Mouse (Mus musculus): ENCODE measurements at regions not wholly inside any gene's neighbourhood (a gene's known extent, or its start where the extent isn't known, plus 50 kb on each side); places are given as distances from the start of the nearest gene placed in this dataset.

GRCm38 (mm10) chr4:74796676-74797075 lies 481.4 kb downstream of the Dmac1 start:
- TF ChIP-seq MEF2A (IDR thresholded peaks at IDR 0.05; ENCODE audit: borderline replicate concordance, low read depth, low read length) (peak; percentile 36; the same call in 1 of the 2 replicates), POLR2AphosphoS2 (IDR thresholded peaks at IDR 0.05; ENCODE audit: low read depth, low read length) (no peak), CHD2 (IDR thresholded peaks at IDR 0.05; ENCODE audit: low read length) (0 out of 2 replicates have a peak, but pooled peaks have one; percentile 28), RCOR1 (conservative IDR thresholded peaks at IDR 0.05; ENCODE audit: low read depth, low read length) (peak; percentile 90), JUN (IDR thresholded peaks at IDR 0.05; ENCODE audit: insufficient read depth, low read depth, low read length) (peak; percentile 83), NELFE (IDR thresholded peaks at IDR 0.05; ENCODE audit: low read depth, low read length) (no peak), HCFC1 (IDR thresholded peaks at IDR 0.05; ENCODE audit: low read depth, low read length) (no peak), ZC3H11A (IDR thresholded peaks at IDR 0.05; ENCODE audit: low read depth, low read length) (no peak), POLR2A (IDR thresholded peaks at IDR 0.05; ENCODE audit: low read depth, low read length) (no peak), NRF1 (IDR thresholded peaks at IDR 0.05; ENCODE audit: low read depth, low read length) (no peak), CTCF (conservative IDR thresholded peaks at IDR 0.05 in 1 of 2, IDR thresholded peaks at IDR 0.05 in 1 of 2; ENCODE audit: low read depth in 2 of 2, low read length in 2 of 2) (peak in 1 of 2 experiments; percentile 70; a peak in 2 of 4 replicates), EP300 (IDR thresholded peaks at IDR 0.05; ENCODE audit: low read length) (peak; percentile 96), CHD1 (IDR thresholded peaks at IDR 0.05; ENCODE audit: low read depth, low read length) (no peak), IRF4 (IDR thresholded peaks at IDR 0.05; ENCODE audit: low read depth, low read length) (peak; percentile 99), GABPA (IDR thresholded peaks at IDR 0.05; ENCODE audit: insufficient replicate concordance, low read depth, low read length) (no peak), ETS1 (conservative IDR thresholded peaks at IDR 0.05; ENCODE audit: low read depth, low read length) (peak; percentile 46; the same call in 1 of the 2 replicates), SMC3 (IDR thresholded peaks at IDR 0.05; ENCODE audit: low read depth, low read length) (peak; percentile 49), TCF12 (IDR thresholded peaks at IDR 0.05; ENCODE audit: low read depth, low read length) (no peak), USF1 (IDR thresholded peaks at IDR 0.05; ENCODE audit: low read depth, low read length) (no peak), ZKSCAN1 (IDR thresholded peaks at IDR 0.05; ENCODE audit: borderline replicate concordance, low read depth, low read length) (no peak), USF2 (conservative IDR thresholded peaks at IDR 0.05; ENCODE audit: low read depth, low read length) (no peak), MAFK (IDR thresholded peaks at IDR 0.05; ENCODE audit: insufficient replicate concordance, low read length) (0 out of 2 replicates have a peak, but pooled peaks have one; percentile 48), ZNF384 (IDR thresholded peaks at IDR 0.05; ENCODE audit: low read depth, low read length) (peak; percentile 37; the same call in 1 of the 2 replicates), KAT2A (IDR thresholded peaks at IDR 0.05; ENCODE audit: insufficient replicate concordance, low read length) (no peak), MXI1 (IDR thresholded peaks at IDR 0.05; ENCODE audit: low read depth, low read length) (no peak), TBP (conservative IDR thresholded peaks at IDR 0.05; ENCODE audit: low read depth, low read length) (no peak), PAX5 (IDR thresholded peaks at IDR 0.05; ENCODE audit: low read length) (no peak), MAZ (IDR thresholded peaks at IDR 0.05; ENCODE audit: low read depth, low read length) (no peak), E2F4 (IDR thresholded peaks at IDR 0.05; ENCODE audit: insufficient replicate concordance, low read depth, low read length) (no peak), MAX (IDR thresholded peaks at IDR 0.05; ENCODE audit: low read length) (no peak), ZMIZ1 (IDR thresholded peaks at IDR 0.05; ENCODE audit: low read depth, low read length) (no peak), MYC (IDR thresholded peaks at IDR 0.05; ENCODE audit: low read depth, low read length) (no peak), ELF1 (IDR thresholded peaks at IDR 0.05; ENCODE audit: low read depth, low read length) (no peak), BHLHE40 (IDR thresholded peaks at IDR 0.05; ENCODE audit: low read depth, low read length) (peak; percentile 83), UBTF (IDR thresholded peaks at IDR 0.05; ENCODE audit: low read depth, low read length) (no peak), RAD21 (IDR thresholded peaks at IDR 0.05; ENCODE audit: low read depth, low read length) (peak; percentile 90), JUND (conservative IDR thresholded peaks at IDR 0.05; ENCODE audit: low read depth, low read length) (peak; percentile 92), SIN3A (IDR thresholded peaks at IDR 0.05; ENCODE audit: low read length) (no peak)
- dilution Hi-C loops (cut with MboI; ENCODE audit: extremely low pct_ligation_motif_present, extremely low pct_unique_long_range_greater_than_20kb, low sequenced_read_pairs) = no loop called here
- Histone ChIP-seq H3K9ac (ENCODE audit: insufficient read depth, low read depth) (no peak overlapping the region), H3K9me3 (replicated peaks; ENCODE audit: low read length) (no peaks in the 10 kb centered on the region), H3K36me3 (replicated peaks in 1 of 2; ENCODE audit: control insufficient read depth in 1 of 2, insufficient read depth in 1 of 2, low read length in 1 of 2) (no peaks in the 10 kb centered on the region), H3K27ac (ENCODE audit: insufficient read depth, low read depth) (peak overlapping the region; percentile 66), H3K27me3 (replicated peaks) (no peaks in the 10 kb centered on the region), H3K4me2 (ENCODE audit: insufficient read depth, low read depth, poor library complexity, severe bottlenecking) (peak overlapping the region; percentile 71; the same call in 1 of the 2 replicates), H3K4me1 (ENCODE audit: control insufficient read depth in 1 of 2, insufficient read depth in 2 of 2) (peaks cover 5 to 22% of the 10 kb centered on the region in 2 experiments), H3K4me3 (replicated peaks in 1 of 3; ENCODE audit: low read depth in 2 of 3, low read length in 2 of 3, poor library complexity in 1 of 3) (no peak overlapping the region), H3K79me2 (replicated peaks; ENCODE audit: control insufficient read depth, extremely low read depth, insufficient read depth, poor library complexity, severe bottlenecking) (no peaks in the 10 kb centered on the region)
- in situ Hi-C loops (cut with MboI; ENCODE audit: low pct_ligation_motif_present, low pct_unique_long_range_greater_than_20kb, low sequenced_read_pairs) = no loop called here
- peak; percentile 73 for DNase-seq (ENCODE audit: extremely low read depth)

All from CH12.LX (cell line).